Mouse (Mus musculus) liver, postnatal 0 days (tissue): ENCODE data around the gene Efcab11.

ENCODE experiments used
- CTCF ChIP-seq: sonication (generic); IDR thresholded peaks from 2 replicates; pipeline ENCODE4 v1.5.1; 2016; ENCODE audit warnings: antibody characterized with exemption, low read depth
- EP300 ChIP-seq: IDR thresholded peaks from 2 replicates; pipeline ENCODE4 v1.6.1; 2016; ENCODE audit warnings: antibody characterized with exemption, low read depth, mild to moderate bottlenecking

GRCm38 (mm10) chr12:99838109-99838508, 46.1 kb downstream of the Efcab11 start:
- TF ChIP-seq CTCF (no peak), EP300 (no peak)
